Comparison of ENCODE assay signal across 8 mouse cellular contexts in the genomic region with DNA sequence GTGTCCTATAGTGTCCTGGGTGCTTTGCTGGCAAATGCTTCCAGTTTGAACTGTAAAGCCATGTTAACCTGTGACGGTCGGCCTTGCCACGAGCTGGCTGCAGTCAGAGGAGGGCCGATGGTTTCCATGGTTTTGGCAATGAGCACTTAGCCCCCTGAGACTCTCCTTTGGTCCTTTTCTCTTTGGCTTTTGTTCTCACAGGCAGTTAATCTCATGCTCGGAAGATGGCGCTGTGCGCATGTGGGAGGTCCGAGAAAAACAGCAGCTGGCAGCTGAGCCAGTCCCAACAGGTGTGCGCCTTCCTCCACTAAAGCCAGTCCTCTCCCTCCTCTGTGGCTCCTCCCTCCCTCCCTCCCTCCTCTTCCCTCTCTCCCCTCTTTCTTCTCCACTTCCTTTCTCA. TPM values are rescaled to one million over a fixed set of nuclear protein-coding genes. Genes with fewer than 3 reads are reported as not detected.
DNase-seq lines count a peak whose midpoint lies in the region; ATAC-seq and TF ChIP-seq lines count a peak whose summit lies in the region.

No protein-coding gene starts in this region.

- H3K36me3 ChIP-seq in CH12.LX (replicated peaks in 1 of 2; ENCODE audit: control insufficient read depth in 1 of 2, insufficient read depth in 1 of 2, low read length in 1 of 2): peaks cover 0 to 38% of the 10 kb centered on the region in 2 experiments
- peaks cover 11% of the 10 kb centered on the region for H3K36me3 ChIP-seq in embryonic facial prominence, embryonic 13.5 days
- H3K36me3 ChIP-seq in hindbrain, embryonic 11.5 days (ENCODE audit: control insufficient read depth, insufficient read depth, low read length): no peaks in the 10 kb centered on the region

- no peaks in the 10 kb centered on the region for H3K27me3 ChIP-seq in CH12.LX (replicated peaks)
- no peaks in the 10 kb centered on the region for H3K27me3 ChIP-seq in embryonic facial prominence, embryonic 13.5 days
- H3K27me3 ChIP-seq in hindbrain, embryonic 11.5 days (ENCODE audit: control insufficient read depth, insufficient read depth, low read length): no peaks in the 10 kb centered on the region

- dilution Hi-C loops in CH12.LX (cut with MboI; ENCODE audit: extremely low pct_ligation_motif_present, extremely low pct_unique_long_range_greater_than_20kb, low sequenced_read_pairs): no loop called here

- H3K27ac ChIP-seq in CH12.LX (ENCODE audit: insufficient read depth, low read depth): no peak overlapping the region
- no peak overlapping the region for H3K27ac ChIP-seq in embryonic facial prominence, embryonic 13.5 days
- H3K27ac ChIP-seq in hindbrain, embryonic 11.5 days (ENCODE audit: low read depth, low read length): no peak overlapping the region

- H3K4me1 ChIP-seq in CH12.LX (ENCODE audit: control insufficient read depth in 1 of 2, insufficient read depth in 2 of 2): peaks cover 3 to 53% of the 10 kb centered on the region in 2 experiments
- H3K4me1 ChIP-seq in embryonic facial prominence, embryonic 13.5 days: no peaks in the 10 kb centered on the region; the same call in 1 of the 2 replicates
- 0 out of 2 replicates have a peak, but pooled peaks cover 2% of the 10 kb centered on the region for H3K4me1 ChIP-seq in hindbrain, embryonic 11.5 days (replicated peaks; ENCODE audit: control insufficient read depth, insufficient read depth, low read length)

- no peak for TF ChIP-seq POLR2A in CH12.LX (IDR thresholded peaks at IDR 0.05; ENCODE audit: low read depth, low read length)

- peak; percentile 75 for DNase-seq in CH12.LX (ENCODE audit: extremely low read depth)
- DNase-seq in adrenal gland, postnatal 25 days: peak; percentile 59
- peak; percentile 92 for DNase-seq in hindbrain, embryonic 11.5 days (ENCODE audit: low spot score)
- DNase-seq in layer of hippocampus, adult 9-11 months: peak; percentile 71
- peak; percentile 41 for DNase-seq in lung, postnatal 25 days (ENCODE audit: low spot score)
- DNase-seq in retina, postnatal 7 days (ENCODE audit: low read depth, low spot score): peak; percentile 75
- peak; percentile 35 for DNase-seq in yolk sac, embryonic 10.5 days (ENCODE audit: low spot score)

- peak; percentile 14 to 88; a peak in 2 of 4 replicates for TF ChIP-seq CTCF in CH12.LX (conservative IDR thresholded peaks at IDR 0.05 in 1 of 2, IDR thresholded peaks at IDR 0.05 in 1 of 2; ENCODE audit: low read depth in 2 of 2, low read length in 2 of 2)

- no peak for TF ChIP-seq EP300 in CH12.LX (IDR thresholded peaks at IDR 0.05; ENCODE audit: low read length)

- no peaks in the 10 kb centered on the region for H3K9me3 ChIP-seq in CH12.LX (replicated peaks; ENCODE audit: low read length)
- no peaks in the 10 kb centered on the region for H3K9me3 ChIP-seq in embryonic facial prominence, embryonic 13.5 days
- no peaks in the 10 kb centered on the region for H3K9me3 ChIP-seq in hindbrain, embryonic 11.5 days (ENCODE audit: control insufficient read depth, low read length)

- no peak overlapping the region for H3K4me2 ChIP-seq in CH12.LX (ENCODE audit: insufficient read depth, low read depth, poor library complexity, severe bottlenecking)
- H3K4me2 ChIP-seq in embryonic facial prominence, embryonic 13.5 days: no peak overlapping the region
- H3K4me2 ChIP-seq in hindbrain, embryonic 11.5 days (replicated peaks; ENCODE audit: low read depth, low read length): no peak overlapping the region

- no peak overlapping the region for H3K4me3 ChIP-seq in CH12.LX (replicated peaks in 1 of 3; ENCODE audit: low read depth in 2 of 3, low read length in 2 of 3, poor library complexity in 1 of 3)
- H3K4me3 ChIP-seq in embryonic facial prominence, embryonic 13.5 days: no peak overlapping the region
- no peak overlapping the region for H3K4me3 ChIP-seq in hindbrain, embryonic 11.5 days (ENCODE audit: low read depth, low read length)

- no peaks in the 10 kb centered on the region for H3K79me2 ChIP-seq in CH12.LX (replicated peaks; ENCODE audit: control insufficient read depth, extremely low read depth, insufficient read depth, poor library complexity, severe bottlenecking)

- TF ChIP-seq RAD21 in CH12.LX (IDR thresholded peaks at IDR 0.05; ENCODE audit: low read depth, low read length): peak; percentile 91

- peak; percentile 62; the same call in 1 of the 2 replicates for ATAC-seq in embryonic facial prominence, embryonic 13.5 days (ENCODE audit: insufficient number of reproducible peaks, insufficient read depth, low FRiP score, low TSS enrichment, low read depth)
- ATAC-seq in hindbrain, embryonic 11.5 days (ENCODE audit: low FRiP score): peak; percentile 87

- in situ Hi-C loops in CH12.LX (cut with MboI; ENCODE audit: low pct_ligation_motif_present, low pct_unique_long_range_greater_than_20kb, low sequenced_read_pairs): no loop called here

- H3K9ac ChIP-seq in CH12.LX (ENCODE audit: insufficient read depth, low read depth): no peak overlapping the region
- no peak overlapping the region for H3K9ac ChIP-seq in embryonic facial prominence, embryonic 13.5 days
- peak overlapping the region; percentile 44; the same call in 1 of the 2 replicates for H3K9ac ChIP-seq in hindbrain, embryonic 11.5 days (ENCODE audit: low read depth, low read length)

- WGBS in embryonic facial prominence, embryonic 13.5 days: 7% methylated on average over 9 of the region's 9 CpGs
- 2% methylated on average over 9 of the region's 9 CpGs for WGBS in hindbrain, embryonic 11.5 days

TF ChIP-seq in CH12.LX, 34 proteins besides CTCF, POLR2A, EP300 and RAD21:
- TF ChIP-seq TCF12 (IDR thresholded peaks at IDR 0.05; ENCODE audit: low read depth, low read length) (peak; percentile 66; the same call in 1 of the 2 replicates), ZC3H11A (IDR thresholded peaks at IDR 0.05; ENCODE audit: low read depth, low read length) (peak; percentile 64), JUND (conservative IDR thresholded peaks at IDR 0.05; ENCODE audit: low read depth, low read length) (no peak), IRF4 (IDR thresholded peaks at IDR 0.05; ENCODE audit: low read depth, low read length) (peak; percentile 58; the same call in 1 of the 2 replicates), SMC3 (IDR thresholded peaks at IDR 0.05; ENCODE audit: low read depth, low read length) (peak; percentile 86), MAX (IDR thresholded peaks at IDR 0.05; ENCODE audit: low read length) (0 out of 2 replicates have a peak, but pooled peaks have one; percentile 13), E2F4 (IDR thresholded peaks at IDR 0.05; ENCODE audit: insufficient replicate concordance, low read depth, low read length) (no peak)

RNA-seq across cellular contexts. Expression of a gene that starts 41.8 kb away (rescaled TPM):
- total RNA-seq in CH12.LX (2012; rRNA removed) (5.0 and 5.9 TPM in 2 replicates), CH12.LX (2014; rRNA removed) (10.0 and 10.7 TPM in 2 replicates)
- polyA plus RNA-seq in CH12.LX (2012; ENCODE audit: insufficient read length, low read depth): 10.3 and 12.7 TPM in 2 replicates
- total RNA-seq in adrenal gland, postnatal 25 days (2021): 17.3 and 22.7 TPM in 2 replicates
- polyA plus RNA-seq in embryonic facial prominence, embryonic 13.5 days (2015; fragmentation: Nextera tagmentation; extraction: Ambion mirVana): 24.2 and 26.3 TPM in 2 replicates
- 20.6 and 25.0 TPM in 2 replicates for polyA plus RNA-seq in hindbrain, embryonic 11.5 days (2014; fragmentation: Nextera tagmentation; extraction: Ambion mirVana)

Comparison
In these comparisons a context has a peak if more than half of its experiments do, and no peak if none do; other contexts are left out.
1. DNase-seq: peak in every context shown above with its lines; median percentile 92 in hindbrain, embryonic 11.5 days; 75 in CH12.LX; 75 in retina, postnatal 7 days; 71 in layer of hippocampus, adult 9-11 months; 59 in adrenal gland, postnatal 25 days; 41 in lung, postnatal 25 days; 35 in yolk sac, embryonic 10.5 days.